Mouse (Mus musculus): Measurements from ENCODE around the gene Wdhd1. TPM values are rescaled to one million over a fixed set of nuclear protein-coding genes. Genes with fewer than 3 reads are reported as not detected.

The Wdhd1 gene
- total RNA-seq, 2 experiments from 2014 or later, result 0.31 to 1.6 TPM

GRCm38 (mm10) chr14:47208564-47209493, 67.8 kb downstream of the Wdhd1 start:
- Histone ChIP-seq H3K27ac (no peak overlapping the region), H3K4me3 (no peak overlapping the region)
- TF ChIP-seq CTCF (IDR thresholded peaks at IDR 0.05), result no peak
- DNase-seq, result no peak
- intact Hi-C loops (cut with DNase I), result no loop called here

GRCm38 (mm10) chr14:47206601-47207000, 70.1 kb downstream of the Wdhd1 start:
- Histone ChIP-seq H3K4me3 (no peak overlapping the region), H3K27ac (no peak overlapping the region)
- TF ChIP-seq CTCF (IDR thresholded peaks at IDR 0.05), result no peak
- no peak for DNase-seq
- intact Hi-C loops (cut with DNase I), result no loop called here

GRCm38 (mm10) chr14:47205270-47205972, 71.2 kb downstream of the Wdhd1 start:
- intact Hi-C loops (cut with DNase I), result no loop called here
- no peak for TF ChIP-seq CTCF (IDR thresholded peaks at IDR 0.05)
- Histone ChIP-seq H3K4me3 (no peak overlapping the region), H3K27ac (no peak overlapping the region)
- DNase-seq, result no peak

- TF ChIP-seq CTCF (IDR thresholded peaks at IDR 0.05), result no peak
- no peak for DNase-seq
- intact Hi-C loops (cut with DNase I), result no loop called here
- Histone ChIP-seq H3K27ac (no peak overlapping the region), H3K4me3 (no peak overlapping the region)
These were observed 79.3 kb downstream of the Wdhd1 start for GRCm38 (mm10) chr14:47197340-47197739.

GRCm38 (mm10) chr14:47196711-47197110, 79.9 kb downstream of the Wdhd1 start:
- intact Hi-C loops (cut with DNase I), result no loop called here
- Histone ChIP-seq H3K4me3 (no peak overlapping the region), H3K27ac (no peak overlapping the region)
- DNase-seq, result no peak
- TF ChIP-seq CTCF (IDR thresholded peaks at IDR 0.05), result no peak

GRCm38 (mm10) chr14:47194096-47194495, 82.6 kb downstream of the Wdhd1 start:
- no peak for DNase-seq
- no peak overlapping the region for H3K27ac ChIP-seq
- intact Hi-C loops (cut with DNase I), result no loop called here
- peak; percentile 13; the same call in 1 of the 2 replicates for TF ChIP-seq CTCF (IDR thresholded peaks at IDR 0.05)
- H3K4me3 ChIP-seq, result no peak overlapping the region

GRCm38 (mm10) chr14:47193506-47193905, 83.2 kb downstream of the Wdhd1 start:
- Histone ChIP-seq H3K27ac (no peak overlapping the region), H3K4me3 (no peak overlapping the region)
- no peak for TF ChIP-seq CTCF (IDR thresholded peaks at IDR 0.05)
- DNase-seq, result no peak
- intact Hi-C loops (cut with DNase I), result no loop called here

- H3K4me3 ChIP-seq, result no peak overlapping the region
- no peak overlapping the region for H3K27ac ChIP-seq
- DNase-seq, result no peak
- intact Hi-C loops (cut with DNase I), result no loop called here
- TF ChIP-seq CTCF (IDR thresholded peaks at IDR 0.05), result no peak
These were observed 84.8 kb downstream of the Wdhd1 start for GRCm38 (mm10) chr14:47191861-47192260.

Other genes starting within 250 kb of the Wdhd1 start
- 1 to 10 TPM; 2.3 to 3.0 TPM for gene Gch1, start 87.4 kb downstream of the Wdhd1 start, total RNA-seq (2021)
- gene Socs4, start 74 bp upstream of the Wdhd1 start, total RNA-seq (2021), result 10 to 100 TPM in 1 of 2 experiments, 1 to 10 TPM in 1; 6.3 to 11.3 TPM
- gene Mapk1ip1l, start 21.4 kb upstream of the Wdhd1 start, total RNA-seq (2021), result 10 to 100 TPM; 27.8 to 28.1 TPM
- 1 to 10 TPM; 2.9 to 4.0 TPM for gene Lgals3, start 90.9 kb upstream of the Wdhd1 start, total RNA-seq (2021)
- gene Dlgap5, start 141.6 kb upstream of the Wdhd1 start, total RNA-seq (2021), result not detected
- 10 to 100 TPM; 10.7 to 12.3 TPM for gene Fbxo34, start 173.6 kb upstream of the Wdhd1 start, total RNA-seq (2021)

Data from gastrocnemius, adult 2 months (tissue).